Mouse (Mus musculus) spleen, adult 2 months (tissue): ENCODE measurements around the gene Dlgap4. TPM values are rescaled to one million over a fixed set of nuclear protein-coding genes. Genes with fewer than 3 reads are reported as not detected.

ENCODE experiments used
- DNase-seq, 2 experiments: peaks; one replicate each; pipeline versions ENCODE4 v3.0.0 to v3.0.0-alpha.2; 2012 to 2021; ENCODE audit warnings: low spot score in 2 of 2, low read depth in 1 of 2
- H3K27ac ChIP-seq: fragments of 200-500 bp; 2 replicates; pipeline ENCODE4 v1.5.1; 2012; ENCODE audit warnings: low read length, inconsistent platforms; ENCODE audit not compliant: insufficient read depth
- H3K27me3 ChIP-seq: fragments of 200-500 bp; 2 replicates; pipeline ENCODE4 v1.6.1; 2012; ENCODE audit warnings: mild to moderate bottlenecking, moderate library complexity, low read length, inconsistent platforms; ENCODE audit not compliant: control insufficient read depth, insufficient read depth
- H3K36me3 ChIP-seq: fragments of 200-500 bp; 2 replicates; pipeline ENCODE4 v1.6.1; 2012; ENCODE audit warnings: mild to moderate bottlenecking, low read length, inconsistent platforms; ENCODE audit not compliant: control insufficient read depth, insufficient read depth
- H3K4me1 ChIP-seq: fragments of 200-500 bp; 2 replicates; pipeline ENCODE4 v1.6.1; 2011; ENCODE audit warnings: inconsistent platforms; ENCODE audit not compliant: control insufficient read depth, insufficient read depth, insufficient read length
- H3K4me3 ChIP-seq: fragments of 200-500 bp; 2 replicates; pipeline ENCODE4 v1.5.1; 2011; ENCODE audit warnings: mild to moderate bottlenecking, inconsistent platforms; ENCODE audit not compliant: insufficient read depth, insufficient read length; ENCODE audit errors: extremely low read depth
- CTCF ChIP-seq: fragments of 200-500 bp; IDR thresholded peaks from 2 replicates; pipeline ENCODE4 v1.5.1; 2011; ENCODE audit warnings: mild to moderate bottlenecking, inconsistent platforms; ENCODE audit not compliant: insufficient read depth, insufficient read length, insufficient replicate concordance; ENCODE audit errors: extremely low read depth
- POLR2A ChIP-seq: fragments of 200-500 bp; IDR thresholded peaks from 2 replicates; pipeline ENCODE4 v1.6.1; 2011; ENCODE audit warnings: low read depth, low read length, inconsistent platforms
- WGBS: fragments of 180-500 bp; shearing (Covaris S2); methylation state at CpG from one replicate; pipeline ENCODE4 v1.1.7; 2018; 5-methylcytosine and 5-hydroxymethylcytosine counted together
- polyA plus RNA-seq: library from polyadenylated mRNA; depleted of rRNA; stranded (reverse); fragments of >200 nt; gene quantifications from 2 replicates; pipeline ENCODE4 v1.2.3, GENCODE M21; 2012

Gene Dlgap4
- polyA plus RNA-seq, 1 experiment: 61.8 TPM

- TF ChIP-seq CTCF (no peak), POLR2A (no peak)
- H3K36me3 ChIP-seq: no peaks in the 10 kb centered on the region
- H3K4me3 ChIP-seq: no peak overlapping the region
- no peak overlapping the region for H3K27ac ChIP-seq
- 82% methylated on average over 8 of the region's 8 CpGs for WGBS
- H3K27me3 ChIP-seq: no peaks in the 10 kb centered on the region
- no peak for DNase-seq
- no peaks in the 10 kb centered on the region for H3K4me1 ChIP-seq
These were observed 60.6 kb downstream of the Dlgap4 start for GRCm38 (mm10) chr2:156673881-156674669.

DNA sequence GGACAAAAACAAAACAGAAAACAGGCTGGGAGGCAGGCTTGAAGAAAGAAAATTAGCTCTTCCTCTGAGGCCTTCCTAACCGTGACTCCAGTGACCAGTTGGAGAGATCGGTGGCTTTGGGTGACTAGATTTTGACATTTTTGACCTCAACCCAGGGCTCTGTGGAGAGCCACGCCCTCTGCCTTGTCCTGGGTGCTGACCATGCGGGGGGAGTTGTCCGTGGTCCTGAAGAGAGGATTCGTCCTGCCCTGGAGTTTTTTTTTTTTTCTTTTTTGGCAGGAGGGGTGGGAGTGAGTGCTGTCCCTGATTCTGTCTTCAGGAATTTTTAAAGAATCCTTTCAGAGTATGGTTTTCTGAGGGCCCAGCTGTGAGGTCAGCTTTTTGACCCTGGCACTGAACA lies 63.4 kb downstream of the Dlgap4 start:
- Histone ChIP-seq H3K27ac (no peak overlapping the region), H3K4me1 (no peaks in the 10 kb centered on the region), H3K4me3 (no peak overlapping the region), H3K27me3 (no peaks in the 10 kb centered on the region), H3K36me3 (no peaks in the 10 kb centered on the region)
- 21% methylated on average over 6 of the region's 6 CpGs for WGBS
- no peak for DNase-seq
- no peak for TF ChIP-seq CTCF
- TF ChIP-seq POLR2A: no peak

- Histone ChIP-seq H3K4me1 (no peaks in the 10 kb centered on the region), H3K36me3 (no peaks in the 10 kb centered on the region), H3K27me3 (no peaks in the 10 kb centered on the region), H3K4me3 (no peak overlapping the region), H3K27ac (no peak overlapping the region)
- DNase-seq: no peak
- TF ChIP-seq POLR2A (no peak), CTCF (no peak)
- 79% methylated on average over 4 of the region's 4 CpGs for WGBS
These were observed 64.6 kb downstream of the Dlgap4 start for GRCm38 (mm10) chr2:156678112-156678511.

GRCm38 (mm10) chr2:156682965-156683364 lies 69.5 kb downstream of the Dlgap4 start:
- H3K27ac ChIP-seq: no peak overlapping the region
- no peaks in the 10 kb centered on the region; the same call in 1 of the 2 replicates for H3K27me3 ChIP-seq
- 17% methylated on average over 12 of the region's 12 CpGs for WGBS
- H3K4me3 ChIP-seq: no peak overlapping the region
- no peaks in the 10 kb centered on the region for H3K4me1 ChIP-seq
- no peak for DNase-seq
- no peaks in the 10 kb centered on the region for H3K36me3 ChIP-seq
- no peak for TF ChIP-seq POLR2A
- TF ChIP-seq CTCF: no peak

- Histone ChIP-seq H3K4me1 (no peaks in the 10 kb centered on the region), H3K27me3 (no peaks in the 10 kb centered on the region; the same call in 1 of the 2 replicates), H3K27ac (no peak overlapping the region), H3K4me3 (no peak overlapping the region), H3K36me3 (no peaks in the 10 kb centered on the region)
- no peak for DNase-seq
- TF ChIP-seq POLR2A (no peak), CTCF (no peak)
- WGBS: 85% methylated on average over 14 of the region's 14 CpGs
These were observed 72.5 kb downstream of the Dlgap4 start for GRCm38 (mm10) chr2:156685999-156686398.

DNA sequence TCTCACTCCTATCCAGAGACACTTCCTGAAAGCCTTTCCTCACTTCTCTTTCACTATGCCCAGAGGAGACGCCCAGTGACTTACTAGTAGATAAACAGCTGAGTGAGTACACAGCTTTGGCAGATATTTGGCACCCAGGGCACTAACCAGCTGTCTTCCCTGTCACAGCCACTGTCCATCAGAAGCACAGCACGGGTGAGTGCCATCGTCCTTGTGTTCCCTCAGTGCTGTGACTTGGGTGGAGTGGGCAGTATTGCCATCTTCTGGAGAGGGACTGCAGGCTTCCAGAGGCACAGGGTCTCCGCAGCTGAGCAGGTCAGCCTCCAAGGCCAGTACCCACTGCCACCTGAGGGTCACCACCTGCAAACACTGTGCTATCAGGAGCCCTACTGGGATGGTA lies 73.2 kb downstream of the Dlgap4 start:
- no peak overlapping the region for H3K27ac ChIP-seq
- no peak overlapping the region for H3K4me3 ChIP-seq
- no peaks in the 10 kb centered on the region; the same call in 1 of the 2 replicates for H3K27me3 ChIP-seq
- no peaks in the 10 kb centered on the region for H3K4me1 ChIP-seq
- no peak for TF ChIP-seq POLR2A
- TF ChIP-seq CTCF: no peak
- H3K36me3 ChIP-seq: no peaks in the 10 kb centered on the region
- WGBS: 64% methylated on average over 4 of the region's 4 CpGs
- no peak for DNase-seq

- H3K27me3 ChIP-seq: no peaks in the 10 kb centered on the region; the same call in 1 of the 2 replicates
- TF ChIP-seq CTCF: no peak
- TF ChIP-seq POLR2A: no peak
- no peak overlapping the region for H3K4me3 ChIP-seq
- H3K27ac ChIP-seq: no peak overlapping the region
- WGBS: 21% methylated on average over 14 of the region's 14 CpGs
- no peak for DNase-seq
- H3K36me3 ChIP-seq: no peaks in the 10 kb centered on the region
- no peaks in the 10 kb centered on the region for H3K4me1 ChIP-seq
These were observed 75.1 kb downstream of the Dlgap4 start for GRCm38 (mm10) chr2:156688604-156689003.
